Mouse (Mus musculus): ENCODE data around the gene Tnfrsf9. TPM values are rescaled to one million over a fixed set of nuclear protein-coding genes. Genes with fewer than 3 reads are reported as not detected.
A peak's percentile ranks its signal among the peaks of the same experiment; 100 is the strongest.

Gene Tnfrsf9
- polyA plus RNA-seq, 1 experiment from 2014 or later = 0.45 TPM

DNA sequence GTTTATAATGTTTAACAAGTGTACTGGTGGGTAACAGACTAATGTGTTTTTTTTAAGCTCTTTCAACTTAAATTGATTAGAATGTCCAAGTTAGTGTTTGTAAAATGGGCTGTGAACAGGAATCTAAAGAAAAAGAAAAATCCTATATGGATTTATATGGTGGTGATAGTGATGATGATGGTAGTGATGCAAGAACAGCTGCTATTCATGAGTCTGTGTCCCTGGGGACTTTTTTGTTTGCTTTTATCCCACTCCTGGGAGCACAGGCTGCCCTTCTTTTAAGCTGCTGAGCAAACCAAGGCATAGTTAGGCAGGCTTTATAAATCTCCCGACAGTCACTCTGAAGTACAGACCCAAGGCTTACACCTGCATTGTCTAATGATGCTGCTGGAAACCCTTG lies 19.1 kb downstream of the Tnfrsf9 start:
- H3K4me2 ChIP-seq = no peak overlapping the region
- WGBS = 73% methylated on average over 1 of the region's 1 CpGs
- no peak overlapping the region for H3K4me3 ChIP-seq (replicated peaks)
- H3K27ac ChIP-seq = no peak overlapping the region
- H3K9me3 ChIP-seq = no peaks in the 10 kb centered on the region
- H3K4me1 ChIP-seq (replicated peaks) = no peaks in the 10 kb centered on the region
- peaks cover 4% of the 10 kb centered on the region; the same call in 1 of the 2 replicates for H3K27me3 ChIP-seq
- no peak for ATAC-seq (ENCODE audit: insufficient number of reproducible peaks, insufficient read depth, low FRiP score, low TSS enrichment, low read depth)
- H3K9ac ChIP-seq (replicated peaks) = no peak overlapping the region
- H3K36me3 ChIP-seq = no peaks in the 10 kb centered on the region

GRCm38 (mm10) chr4:150937293-150938062 lies 23.1 kb downstream of the Tnfrsf9 start:
- no peak overlapping the region for H3K9ac ChIP-seq (replicated peaks)
- no peaks in the 10 kb centered on the region for H3K9me3 ChIP-seq
- H3K36me3 ChIP-seq = no peaks in the 10 kb centered on the region
- WGBS = 69% methylated on average over 16 of the region's 16 CpGs
- no peak overlapping the region for H3K4me3 ChIP-seq (replicated peaks)
- H3K4me2 ChIP-seq = peak overlapping the region; percentile 19; the same call in 1 of the 2 replicates
- ATAC-seq (ENCODE audit: insufficient number of reproducible peaks, insufficient read depth, low FRiP score, low TSS enrichment, low read depth) = no peak
- no peaks in the 10 kb centered on the region for H3K27me3 ChIP-seq
- no peaks in the 10 kb centered on the region for H3K4me1 ChIP-seq (replicated peaks)
- no peak overlapping the region for H3K27ac ChIP-seq

DNA sequence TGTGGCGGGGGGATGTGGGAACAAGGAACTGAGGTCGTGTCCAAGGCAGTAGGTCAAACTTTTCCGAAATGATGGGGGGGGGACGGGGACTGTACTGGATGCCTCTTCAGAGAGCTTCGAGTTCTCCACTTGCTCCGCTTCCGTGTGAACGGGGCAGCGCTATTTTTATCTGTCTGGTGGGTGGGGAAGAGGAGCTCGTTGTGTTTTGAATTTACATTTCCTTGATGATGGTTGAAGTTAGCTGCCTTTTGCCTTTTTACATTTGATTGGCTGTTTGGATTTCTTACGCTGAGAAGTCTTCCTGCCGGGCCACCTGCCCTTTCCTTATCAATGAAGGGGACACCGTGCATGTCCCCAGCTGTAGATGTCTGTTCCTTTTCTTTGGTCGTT lies 23.7 kb downstream of the Tnfrsf9 start:
- H3K9me3 ChIP-seq = no peaks in the 10 kb centered on the region

DNA sequence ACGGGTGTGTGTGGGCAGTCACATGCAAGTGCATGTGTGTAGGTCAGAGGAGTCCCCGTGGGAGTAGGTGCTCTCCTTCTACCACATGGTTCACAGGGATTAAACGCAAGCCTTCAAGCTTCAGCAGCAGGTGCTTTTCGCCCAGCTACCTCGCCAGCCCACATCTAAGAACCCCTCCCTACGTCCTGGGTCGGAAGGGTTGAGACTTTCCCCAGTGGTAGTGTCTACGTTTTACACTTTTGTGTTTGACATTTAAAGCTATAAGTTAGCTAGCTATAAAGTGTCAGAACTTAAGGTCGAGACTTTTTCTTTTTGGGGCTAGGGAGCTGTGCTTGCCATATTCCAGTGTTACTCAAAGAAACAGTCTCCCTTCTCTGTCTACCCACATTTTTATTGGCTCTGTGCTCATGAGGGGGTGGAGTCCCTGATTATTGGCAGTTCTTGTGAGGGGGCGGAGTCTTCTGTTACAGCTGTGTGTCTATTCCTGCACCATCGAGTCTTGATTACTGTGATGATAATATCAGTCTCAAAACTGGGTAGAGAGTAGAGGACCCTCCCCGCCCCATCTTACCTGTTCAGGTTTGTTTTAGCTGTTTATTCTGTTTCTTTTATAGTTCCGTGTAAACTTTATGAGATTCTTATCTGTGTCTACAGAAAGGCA lies 25.8 kb downstream of the Tnfrsf9 start:
- H3K9ac ChIP-seq (replicated peaks) = no peak overlapping the region
- no peaks in the 10 kb centered on the region for H3K9me3 ChIP-seq
- no peaks in the 10 kb centered on the region for H3K27me3 ChIP-seq
- no peaks in the 10 kb centered on the region for H3K4me1 ChIP-seq (replicated peaks)
- H3K27ac ChIP-seq = no peak overlapping the region
- no peak for ATAC-seq (ENCODE audit: insufficient number of reproducible peaks, insufficient read depth, low FRiP score, low TSS enrichment, low read depth)
- WGBS = 66% methylated on average over 13 of the region's 13 CpGs
- H3K36me3 ChIP-seq = no peaks in the 10 kb centered on the region
- H3K4me3 ChIP-seq (replicated peaks) = no peak overlapping the region
- no peak overlapping the region for H3K4me2 ChIP-seq

More for the DNA sequence above, 23.7 kb downstream of the Tnfrsf9 start:
- Histone ChIP-seq H3K9ac (replicated peaks) (no peak overlapping the region), H3K27ac (no peak overlapping the region), H3K4me2 (peak overlapping the region; percentile 19; the same call in 1 of the 2 replicates), H3K27me3 (no peaks in the 10 kb centered on the region), H3K4me1 (replicated peaks) (no peaks in the 10 kb centered on the region), H3K4me3 (replicated peaks) (no peak overlapping the region), H3K36me3 (no peaks in the 10 kb centered on the region)
- 56% methylated on average over 14 of the region's 14 CpGs for WGBS
- no peak for ATAC-seq (ENCODE audit: insufficient number of reproducible peaks, insufficient read depth, low FRiP score, low TSS enrichment, low read depth)

DNA sequence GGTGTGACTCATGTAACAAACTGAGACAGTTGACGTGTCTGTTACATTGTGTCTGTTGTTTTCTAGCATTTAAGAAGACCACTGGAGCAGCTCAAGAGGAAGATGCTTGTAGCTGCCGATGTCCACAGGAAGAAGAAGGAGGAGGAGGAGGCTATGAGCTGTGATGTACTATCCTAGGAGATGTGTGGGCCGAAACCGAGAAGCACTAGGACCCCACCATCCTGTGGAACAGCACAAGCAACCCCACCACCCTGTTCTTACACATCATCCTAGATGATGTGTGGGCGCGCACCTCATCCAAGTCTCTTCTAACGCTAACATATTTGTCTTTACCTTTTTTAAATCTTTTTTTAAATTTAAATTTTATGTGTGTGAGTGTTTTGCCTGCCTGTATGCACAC lies 30.3 kb downstream of the Tnfrsf9 start:
- no peaks in the 10 kb centered on the region for H3K4me1 ChIP-seq (replicated peaks)
- no peaks in the 10 kb centered on the region for H3K27me3 ChIP-seq
- no peak overlapping the region for H3K27ac ChIP-seq
- WGBS = 92% methylated on average over 7 of the region's 7 CpGs
- H3K4me3 ChIP-seq (replicated peaks) = no peak overlapping the region
- no peak overlapping the region for H3K4me2 ChIP-seq
- no peak overlapping the region for H3K9ac ChIP-seq (replicated peaks)
- H3K9me3 ChIP-seq = no peaks in the 10 kb centered on the region
- H3K36me3 ChIP-seq = no peaks in the 10 kb centered on the region
- no peak for ATAC-seq (ENCODE audit: insufficient number of reproducible peaks, insufficient read depth, low FRiP score, low TSS enrichment, low read depth)

GRCm38 (mm10) chr4:150950972-150951371 lies 36.6 kb downstream of the Tnfrsf9 start:
- no peak overlapping the region for H3K27ac ChIP-seq
- 83% methylated on average over 10 of the region's 10 CpGs for WGBS

GRCm38 (mm10) chr4:150956369-150957105 lies 42.2 kb downstream of the Tnfrsf9 start:
- Histone ChIP-seq H3K9ac (replicated peaks) (no peak overlapping the region), H3K36me3 (no peaks in the 10 kb centered on the region), H3K9me3 (no peaks in the 10 kb centered on the region), H3K4me3 (replicated peaks) (no peak overlapping the region), H3K27ac (no peak overlapping the region), H3K4me1 (replicated peaks) (no peaks in the 10 kb centered on the region), H3K4me2 (no peak overlapping the region), H3K27me3 (no peaks in the 10 kb centered on the region; the same call in 1 of the 2 replicates)
- WGBS = 81% methylated on average over 13 of the region's 13 CpGs
- no peak; the same call in 1 of the 2 replicates for ATAC-seq (ENCODE audit: insufficient number of reproducible peaks, insufficient read depth, low FRiP score, low TSS enrichment, low read depth)

More at GRCm38 (mm10) chr4:150950972-150951371, 36.6 kb downstream of the Tnfrsf9 start:
- H3K4me2 ChIP-seq = no peak overlapping the region
- no peaks in the 10 kb centered on the region for H3K9me3 ChIP-seq
- no peak overlapping the region for H3K9ac ChIP-seq (replicated peaks)
- no peaks in the 10 kb centered on the region for H3K36me3 ChIP-seq
- no peaks in the 10 kb centered on the region for H3K4me1 ChIP-seq (replicated peaks)
- H3K27me3 ChIP-seq = no peaks in the 10 kb centered on the region; the same call in 1 of the 2 replicates
- H3K4me3 ChIP-seq (replicated peaks) = no peak overlapping the region
- ATAC-seq (ENCODE audit: insufficient number of reproducible peaks, insufficient read depth, low FRiP score, low TSS enrichment, low read depth) = no peak

DNA sequence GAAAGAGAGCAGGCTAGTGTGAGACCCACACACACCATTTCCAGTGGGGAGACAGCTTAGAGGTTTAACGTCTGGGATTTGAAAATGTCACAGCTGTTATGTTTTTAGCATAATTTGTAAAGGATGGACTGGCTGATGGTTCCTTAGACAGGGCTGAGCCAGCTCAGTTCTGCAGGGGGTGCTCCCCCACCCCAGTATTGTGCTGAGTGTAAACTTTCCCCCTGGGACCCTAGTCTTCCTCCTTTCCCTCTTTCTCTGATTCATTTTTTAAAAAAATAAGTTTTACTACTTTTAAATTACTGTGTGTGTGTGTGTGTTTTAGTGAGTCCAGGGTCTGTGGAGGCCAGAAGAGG lies 42.7 kb downstream of the Tnfrsf9 start:
- 54% methylated on average over 1 of the region's 1 CpGs for WGBS
- Histone ChIP-seq H3K27ac (no peak overlapping the region), H3K4me3 (replicated peaks) (no peak overlapping the region), H3K9ac (replicated peaks) (no peak overlapping the region), H3K36me3 (no peaks in the 10 kb centered on the region), H3K4me1 (replicated peaks) (no peaks in the 10 kb centered on the region), H3K27me3 (peaks cover 3% of the 10 kb centered on the region; the same call in 1 of the 2 replicates), H3K4me2 (no peak overlapping the region), H3K9me3 (no peaks in the 10 kb centered on the region)
- ATAC-seq (ENCODE audit: insufficient number of reproducible peaks, insufficient read depth, low FRiP score, low TSS enrichment, low read depth) = no peak

DNA sequence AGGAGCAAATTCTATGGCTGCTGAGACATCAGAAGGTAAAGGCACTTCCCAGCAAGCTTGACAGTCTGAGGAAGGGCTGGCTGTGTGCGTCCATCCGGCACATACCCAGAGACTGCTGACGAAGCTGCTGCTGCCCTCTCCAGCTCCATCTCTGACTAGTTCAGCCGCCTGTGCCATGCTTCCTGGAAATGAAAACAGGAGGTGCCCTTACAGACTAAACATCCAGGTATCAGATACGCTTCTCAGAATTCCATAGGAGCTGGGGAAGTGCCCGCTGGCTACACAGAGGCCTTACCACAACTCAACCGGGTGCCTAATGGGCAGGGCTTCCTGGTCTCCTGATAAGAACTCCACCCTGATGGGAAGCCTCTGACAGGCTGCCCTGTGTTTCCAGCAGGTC lies 44.2 kb downstream of the Tnfrsf9 start:
- Histone ChIP-seq H3K9ac (replicated peaks) (no peak overlapping the region), H3K36me3 (no peaks in the 10 kb centered on the region), H3K4me3 (replicated peaks) (no peak overlapping the region), H3K9me3 (no peaks in the 10 kb centered on the region), H3K27me3 (peaks cover 5% of the 10 kb centered on the region; the same call in 1 of the 2 replicates), H3K4me2 (no peak overlapping the region), H3K4me1 (replicated peaks) (no peaks in the 10 kb centered on the region), H3K27ac (no peak overlapping the region)
- ATAC-seq (ENCODE audit: insufficient number of reproducible peaks, insufficient read depth, low FRiP score, low TSS enrichment, low read depth) = no peak
- 86% methylated on average over 7 of the region's 7 CpGs for WGBS

DNA sequence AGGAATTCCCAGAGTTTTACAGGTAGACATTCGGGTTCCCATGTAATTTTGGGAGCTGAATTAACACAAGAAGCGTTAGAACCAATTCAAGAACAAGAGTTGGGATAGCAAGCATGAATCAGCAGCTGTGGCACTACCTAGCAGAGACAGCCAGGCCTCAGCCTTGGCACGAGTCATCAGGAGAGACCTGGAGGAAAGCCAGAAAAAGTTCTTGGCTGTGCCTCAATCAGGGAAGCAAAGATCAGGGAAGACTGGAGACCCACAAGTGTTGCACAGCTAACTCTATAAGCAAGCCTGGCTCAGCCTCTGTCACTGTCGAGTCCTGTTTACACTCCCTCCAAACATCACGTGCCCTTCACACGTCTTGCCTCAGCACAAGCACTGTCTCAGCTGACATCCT lies 47.9 kb downstream of the Tnfrsf9 start:
- Histone ChIP-seq H3K4me1 (replicated peaks) (no peaks in the 10 kb centered on the region; the same call in 1 of the 2 replicates), H3K27me3 (peaks cover 5% of the 10 kb centered on the region; the same call in 1 of the 2 replicates), H3K4me2 (no peak overlapping the region), H3K27ac (no peak overlapping the region), H3K9me3 (no peaks in the 10 kb centered on the region), H3K9ac (replicated peaks) (no peak overlapping the region), H3K36me3 (no peaks in the 10 kb centered on the region), H3K4me3 (replicated peaks) (no peak overlapping the region)
- no peak for ATAC-seq (ENCODE audit: insufficient number of reproducible peaks, insufficient read depth, low FRiP score, low TSS enrichment, low read depth)
- 61% methylated on average over 6 of the region's 6 CpGs for WGBS

DNA sequence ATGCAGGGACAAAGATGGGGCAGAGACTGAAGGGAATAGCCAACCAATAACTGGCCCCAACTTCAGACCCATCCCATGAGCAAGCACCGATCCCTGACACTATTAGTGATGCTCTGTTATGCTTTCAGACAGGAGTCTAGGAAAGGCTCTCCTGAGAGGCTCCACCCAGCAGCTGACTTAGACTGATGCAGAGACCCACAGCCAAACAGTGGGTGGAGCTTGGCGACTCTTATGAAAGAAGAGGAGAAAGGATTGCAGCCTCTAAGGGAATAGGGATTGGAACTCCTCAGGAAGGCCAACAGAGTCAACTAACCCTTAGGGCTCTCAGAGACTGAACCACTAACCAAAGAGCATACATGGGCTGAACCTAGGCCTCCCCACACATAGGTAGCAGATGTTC lies 49.3 kb downstream of the Tnfrsf9 start:
- Histone ChIP-seq H3K27me3 (peaks cover 5% of the 10 kb centered on the region; the same call in 1 of the 2 replicates), H3K9me3 (no peaks in the 10 kb centered on the region), H3K27ac (no peak overlapping the region), H3K9ac (replicated peaks) (no peak overlapping the region), H3K36me3 (no peaks in the 10 kb centered on the region), H3K4me3 (replicated peaks) (no peak overlapping the region), H3K4me1 (replicated peaks) (no peaks in the 10 kb centered on the region; the same call in 1 of the 2 replicates), H3K4me2 (no peak overlapping the region)
- no peak for ATAC-seq (ENCODE audit: insufficient number of reproducible peaks, insufficient read depth, low FRiP score, low TSS enrichment, low read depth)
- WGBS = 69% methylated on average over 2 of the region's 2 CpGs
